Mouse (Mus musculus) lung, embryonic 16.5 days (tissue): Measurements from ENCODE around the gene AU040320. TPM values are rescaled to one million over a fixed set of nuclear protein-coding genes. Genes with fewer than 3 reads are reported as not detected.
A peak's percentile ranks its signal among the peaks of the same experiment; 100 is the strongest.

Source experiments
- ATAC-seq: fragments of 200-750 bp; cut with Nextera tagmentation; 2 replicates; pipeline ENCODE4 v1.8.0; 2017; ENCODE audit warnings: low read depth, mild to moderate bottlenecking, moderate library complexity
- H3K27ac ChIP-seq: fragments of 300-500 bp; sonication (generic); 2 replicates; pipeline ENCODE4 v1.5.1; 2014; ENCODE audit warnings: mild to moderate bottlenecking, control low read depth, low read length
- H3K27me3 ChIP-seq: fragments of 300-500 bp; sonication (generic); 2 replicates; pipeline ENCODE4 v1.6.1; 2014; ENCODE audit warnings: low read depth, low read length, mixed read lengths; ENCODE audit not compliant: control insufficient read depth, insufficient read depth
- H3K36me3 ChIP-seq: fragments of 300-500 bp; sonication (generic); 2 replicates; pipeline ENCODE4 v1.6.1; 2014; ENCODE audit warnings: low read length; ENCODE audit not compliant: control insufficient read depth, insufficient read depth
- H3K4me1 ChIP-seq: fragments of 300-500 bp; sonication (generic); replicated peaks from 2 replicates; pipeline ENCODE4 v1.6.1; 2014; ENCODE audit warnings: low read length, mixed read lengths; ENCODE audit not compliant: control insufficient read depth, insufficient read depth
- H3K4me2 ChIP-seq: fragments of 300-500 bp; sonication (generic); 2 replicates; pipeline ENCODE4 v1.6.1; 2014; ENCODE audit warnings: low read depth, low read length, control low read depth
- H3K4me3 ChIP-seq: fragments of 300-500 bp; sonication (generic); 2 replicates; pipeline ENCODE4 v1.5.1; 2014; ENCODE audit warnings: mild to moderate bottlenecking, low read length, control low read depth
- H3K9ac ChIP-seq: fragments of 300-500 bp; sonication (generic); 2 replicates; pipeline ENCODE4 v1.6.1; 2014; ENCODE audit warnings: low read length, control low read depth
- H3K9me3 ChIP-seq: fragments of 300-500 bp; sonication (generic); 2 replicates; pipeline ENCODE4 v1.6.1; 2016; ENCODE audit warnings: low read length; ENCODE audit not compliant: control insufficient read depth
- WGBS: fragments of 180-500 bp; shearing (Covaris S2); extraction: QIAGEN DNeasy Blood & Tissue Kit; methylation state at CpG from one replicate; pipeline ENCODE4 v1.1.7; 2014; 5-methylcytosine and 5-hydroxymethylcytosine counted together
- polyA plus RNA-seq: library from polyadenylated mRNA; unstranded; fragments of >200 nt; fragmentation: Nextera tagmentation; extraction: Ambion mirVana; gene quantifications from 2 replicates; pipeline ENCODE4 v1.2.1, GENCODE M21; 2015

Gene AU040320
- polyA plus RNA-seq, 1 experiment from 2014 or later = 24.2 TPM

- WGBS = 75% methylated on average over 10 of the region's 10 CpGs
- peaks cover 29% of the 10 kb centered on the region for H3K36me3 ChIP-seq
- ATAC-seq = no peak
- H3K9ac ChIP-seq = no peak overlapping the region
- H3K9me3 ChIP-seq = no peaks in the 10 kb centered on the region
- no peak overlapping the region for H3K4me2 ChIP-seq
- H3K27me3 ChIP-seq = no peaks in the 10 kb centered on the region
- H3K27ac ChIP-seq = no peak overlapping the region
- no peak overlapping the region for H3K4me3 ChIP-seq
- H3K4me1 ChIP-seq = peaks cover 10% of the 10 kb centered on the region
These were observed 7.0 kb upstream of the AU040320 start for GRCm38 (mm10) chr4:126746194-126746840.

DNA sequence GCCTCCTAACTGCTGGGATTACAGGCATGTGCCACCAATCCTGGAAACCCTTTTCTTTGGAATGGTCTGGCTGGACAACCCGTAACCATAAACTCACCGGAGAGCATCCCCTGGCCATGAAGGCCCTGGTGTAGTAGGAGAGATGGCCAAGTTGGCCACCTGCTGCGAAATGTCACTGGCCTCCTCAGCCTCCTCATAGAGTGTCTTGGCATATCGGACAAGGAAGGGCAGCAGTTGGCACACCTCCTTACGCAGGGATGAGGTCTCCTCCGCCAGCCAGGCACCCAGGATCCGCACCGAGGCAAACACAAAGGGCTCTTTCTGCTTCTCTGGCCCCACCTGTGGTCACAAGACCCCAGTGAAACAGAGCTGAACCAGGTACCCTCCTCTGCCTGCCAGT is 5.0 kb upstream of the AU040320 start:
- H3K4me1 ChIP-seq = peaks cover 22% of the 10 kb centered on the region
- peaks cover 29% of the 10 kb centered on the region for H3K36me3 ChIP-seq
- no peaks in the 10 kb centered on the region for H3K9me3 ChIP-seq
- WGBS = 95% methylated on average over 8 of the region's 8 CpGs
- H3K27ac ChIP-seq = no peak overlapping the region
- H3K9ac ChIP-seq = no peak overlapping the region
- H3K27me3 ChIP-seq = no peaks in the 10 kb centered on the region
- no peak overlapping the region for H3K4me2 ChIP-seq
- no peak for ATAC-seq
- H3K4me3 ChIP-seq = no peak overlapping the region

GRCm38 (mm10) chr4:126749553-126749952 is 3.8 kb upstream of the AU040320 start:
- no peak overlapping the region for H3K9ac ChIP-seq
- peaks cover 29% of the 10 kb centered on the region for H3K36me3 ChIP-seq
- WGBS = 84% methylated on average over 11 of the region's 11 CpGs
- no peak overlapping the region for H3K4me3 ChIP-seq
- peaks cover 24% of the 10 kb centered on the region for H3K4me1 ChIP-seq
- H3K4me2 ChIP-seq = no peak overlapping the region
- no peaks in the 10 kb centered on the region for H3K27me3 ChIP-seq
- H3K9me3 ChIP-seq = no peaks in the 10 kb centered on the region
- no peak for ATAC-seq
- H3K27ac ChIP-seq = no peak overlapping the region

DNA sequence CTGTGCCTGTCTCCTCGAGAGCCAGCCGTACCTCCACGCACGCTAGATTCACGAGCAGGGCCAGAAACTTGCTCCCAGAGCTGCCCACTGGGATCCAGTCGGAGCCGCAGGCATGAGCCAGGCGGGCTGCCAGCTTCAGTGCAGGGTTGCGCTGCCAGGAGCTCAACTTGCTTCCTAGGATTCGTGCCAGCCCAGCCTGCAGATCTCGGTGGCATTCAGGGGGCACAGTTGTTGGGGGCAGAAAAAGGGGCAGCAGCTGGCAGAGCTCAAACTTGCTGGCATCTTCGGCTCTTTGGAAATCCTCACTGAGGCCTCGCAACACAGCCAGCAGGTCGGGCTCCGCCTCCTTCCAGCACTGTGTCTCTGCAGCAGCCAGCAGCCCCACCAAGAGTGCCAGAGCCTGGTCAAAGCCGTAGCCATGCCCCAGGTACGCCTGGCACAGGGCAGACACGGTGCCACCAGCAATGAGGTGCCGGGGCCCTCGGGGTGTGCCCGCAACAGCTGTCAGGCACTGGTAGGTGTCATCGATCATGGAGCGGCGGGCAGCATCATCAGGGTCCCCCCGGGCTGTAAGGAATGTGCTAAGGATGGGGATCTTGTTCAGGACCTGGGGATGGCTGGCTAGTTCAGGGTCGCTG is 3.2 kb upstream of the AU040320 start:
- no peak overlapping the region for H3K4me3 ChIP-seq
- H3K4me1 ChIP-seq = peaks cover 29% of the 10 kb centered on the region
- peaks cover 24% of the 10 kb centered on the region for H3K36me3 ChIP-seq
- no peak for ATAC-seq
- no peak overlapping the region for H3K27ac ChIP-seq
- no peak overlapping the region for H3K9ac ChIP-seq
- no peak overlapping the region for H3K4me2 ChIP-seq
- no peaks in the 10 kb centered on the region for H3K9me3 ChIP-seq
- 79% methylated on average over 26 of the region's 26 CpGs for WGBS
- H3K27me3 ChIP-seq = no peaks in the 10 kb centered on the region

DNA sequence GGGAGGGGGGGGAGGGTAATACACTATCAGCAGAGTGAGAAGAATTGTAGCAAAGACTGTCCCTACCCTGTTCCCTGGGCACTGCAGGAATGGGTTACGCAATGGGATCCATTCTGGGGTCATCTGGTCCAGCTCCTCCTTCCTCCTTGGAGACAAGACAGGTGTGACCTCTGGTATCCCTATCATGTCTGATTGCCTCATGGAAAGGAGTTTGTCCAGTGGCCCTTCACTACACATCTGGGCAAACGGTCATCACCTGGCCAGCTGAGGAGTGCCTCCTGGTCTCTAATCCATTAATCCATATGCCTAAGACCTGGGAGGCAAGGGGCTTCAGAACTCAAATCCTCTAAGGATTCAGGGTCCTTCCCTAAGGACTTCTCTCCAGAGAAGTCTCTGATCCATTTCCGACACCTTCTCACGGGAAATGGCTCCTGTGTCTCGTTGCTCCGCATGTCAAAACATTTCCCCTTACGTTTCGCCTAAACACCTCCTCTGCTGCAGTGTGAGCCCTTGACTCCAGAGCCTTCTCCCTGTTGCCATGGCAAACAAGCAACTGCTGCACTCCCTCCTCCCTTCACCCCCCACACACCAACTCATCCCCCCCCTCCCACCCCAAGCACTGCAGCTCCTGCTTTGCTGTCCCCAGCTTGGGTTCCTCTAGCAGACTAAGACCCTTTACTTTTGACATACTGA is 2.3 kb upstream of the AU040320 start:
- Histone ChIP-seq H3K4me2 (0 out of 2 replicates have a peak overlapping the region, but pooled peaks have one; percentile 75), H3K9ac (no peak overlapping the region), H3K4me1 (peaks cover 31% of the 10 kb centered on the region), H3K4me3 (no peak overlapping the region), H3K27ac (no peak overlapping the region), H3K27me3 (no peaks in the 10 kb centered on the region), H3K9me3 (no peaks in the 10 kb centered on the region), H3K36me3 (peaks cover 19% of the 10 kb centered on the region)
- WGBS = 70% methylated on average over 8 of the region's 8 CpGs
- no peak for ATAC-seq

- Histone ChIP-seq H3K4me2 (peak overlapping the region; percentile 75), H3K9ac (peak overlapping the region; percentile 80; the same call in 1 of the 2 replicates), H3K27ac (no peak overlapping the region), H3K36me3 (peaks cover 13% of the 10 kb centered on the region), H3K9me3 (no peaks in the 10 kb centered on the region), H3K4me1 (peaks cover 31% of the 10 kb centered on the region), H3K4me3 (no peak overlapping the region; the same call in 1 of the 2 replicates), H3K27me3 (no peaks in the 10 kb centered on the region)
- 55% methylated on average over 10 of the region's 10 CpGs for WGBS
- ATAC-seq = no peak
These were observed 1.8 kb upstream of the AU040320 start for GRCm38 (mm10) chr4:126751556-126752023.

DNA sequence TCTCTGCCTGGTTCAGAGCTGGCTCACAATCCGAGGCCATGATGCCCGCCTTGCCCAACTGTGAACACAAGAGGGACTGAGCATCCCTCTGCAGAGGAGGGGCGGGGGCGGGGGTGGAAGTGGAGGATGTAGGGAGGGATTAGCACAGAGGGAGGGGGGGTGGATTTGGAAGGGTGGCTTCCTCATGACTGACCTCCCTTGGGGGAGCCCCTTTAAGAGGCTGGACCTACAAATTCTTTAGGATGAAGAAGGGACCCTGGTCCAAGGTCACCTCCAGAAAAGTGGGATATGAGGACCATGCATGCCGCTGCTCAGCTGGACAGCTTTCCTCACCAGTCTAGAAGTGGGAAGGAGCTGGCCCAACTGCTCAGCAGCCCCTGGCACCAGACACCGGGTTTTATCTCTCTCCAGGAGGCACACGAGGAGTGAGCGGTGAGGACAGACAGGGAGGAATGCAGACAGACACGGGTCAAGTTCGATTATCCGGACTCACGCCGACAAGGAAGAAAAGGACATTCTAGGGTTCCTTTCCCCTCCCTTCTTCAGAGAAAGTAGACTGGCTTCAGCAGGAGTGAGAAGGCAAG is 1.2 kb upstream of the AU040320 start:
- Histone ChIP-seq H3K36me3 (peaks cover 11% of the 10 kb centered on the region), H3K27me3 (no peaks in the 10 kb centered on the region), H3K27ac (no peak overlapping the region), H3K9me3 (no peaks in the 10 kb centered on the region), H3K4me2 (peak overlapping the region; percentile 75), H3K4me3 (peak overlapping the region; percentile 73), H3K9ac (peak overlapping the region; percentile 80), H3K4me1 (peaks cover 35% of the 10 kb centered on the region)
- ATAC-seq = no peak
- 7% methylated on average over 13 of the region's 13 CpGs for WGBS

DNA sequence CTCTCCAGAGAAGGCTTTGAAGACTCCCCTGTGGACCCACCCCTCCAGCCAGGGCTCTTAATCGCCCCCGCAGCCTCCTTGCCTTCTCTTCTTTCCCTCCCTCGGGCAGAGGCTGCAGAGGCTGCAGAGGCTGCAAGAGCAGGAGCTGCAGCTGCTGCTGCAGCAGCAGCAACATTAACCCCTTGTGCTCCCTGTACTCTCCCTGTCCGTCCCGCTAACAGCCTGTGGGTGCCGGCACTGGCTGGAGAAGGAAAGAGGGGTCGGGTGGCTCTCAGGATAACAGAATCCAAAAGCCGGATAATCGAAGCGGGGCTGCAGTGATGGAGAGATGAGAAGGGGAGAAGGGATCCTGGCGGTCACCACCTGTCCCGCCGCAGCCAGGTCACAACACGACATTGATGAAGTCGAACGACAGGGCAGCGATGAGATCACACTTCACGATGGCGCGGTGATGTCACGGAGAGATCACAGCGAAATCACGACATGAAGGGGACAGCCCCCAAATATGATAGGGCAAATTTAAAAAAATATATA is 669 bp upstream of the AU040320 start:
- no peak for ATAC-seq
- Histone ChIP-seq H3K36me3 (peaks cover 11% of the 10 kb centered on the region), H3K4me3 (peak overlapping the region; percentile 73), H3K9ac (peak overlapping the region; percentile 80), H3K9me3 (no peaks in the 10 kb centered on the region), H3K4me1 (peaks cover 35% of the 10 kb centered on the region), H3K4me2 (peak overlapping the region; percentile 75), H3K27ac (no peak overlapping the region), H3K27me3 (no peaks in the 10 kb centered on the region)
- under 1% methylated on average over 23 of the region's 23 CpGs for WGBS

GRCm38 (mm10) chr4:126754231-126754611 is 877 bp downstream of the AU040320 start:
- peak overlapping the region; percentile 80 for H3K9ac ChIP-seq
- H3K4me1 ChIP-seq = peaks cover 35% of the 10 kb centered on the region
- no peaks in the 10 kb centered on the region for H3K27me3 ChIP-seq
- peaks cover 3% of the 10 kb centered on the region for H3K36me3 ChIP-seq
- H3K4me2 ChIP-seq = peak overlapping the region; percentile 63
- peak overlapping the region; percentile 93 for H3K27ac ChIP-seq
- WGBS = 1% methylated on average over 12 of the region's 12 CpGs
- no peaks in the 10 kb centered on the region for H3K9me3 ChIP-seq
- H3K4me3 ChIP-seq = peak overlapping the region; percentile 73
- ATAC-seq = no peak
